Mouse (Mus musculus) erythroblast, embryonic 14.5 days (primary cell): Measurements from ENCODE around the gene Slc13a2. TPM values are rescaled to one million over a fixed set of nuclear protein-coding genes. Genes with fewer than 3 reads are reported as not detected.

Experiments
- H3K27me3 ChIP-seq: 2 replicates; pipeline ENCODE4 v1.6.1; 2012; ENCODE audit warnings: inconsistent platforms; ENCODE audit not compliant: control insufficient read depth
- H3K36me3 ChIP-seq: 2 replicates; pipeline ENCODE4 v1.6.1; 2012; ENCODE audit warnings: mild to moderate bottlenecking, inconsistent platforms; ENCODE audit not compliant: control insufficient read depth
- H3K4me1 ChIP-seq: 2 replicates; pipeline ENCODE4 v1.6.1; 2012; ENCODE audit warnings: inconsistent platforms; ENCODE audit not compliant: control insufficient read depth
- H3K4me3 ChIP-seq: replicated peaks from 2 replicates; pipeline ENCODE3; 2012; ENCODE audit warnings: moderate library complexity, mild to moderate bottlenecking, inconsistent platforms
- H3K9me3 ChIP-seq: 2 replicates; pipeline ENCODE4 v1.6.1; 2012; ENCODE audit warnings: low read length, inconsistent platforms, mixed read lengths; ENCODE audit not compliant: control insufficient read depth
- GATA1 ChIP-seq: IDR thresholded peaks from 2 replicates; pipeline ENCODE4 v1.6.1; 2012; ENCODE audit warnings: low read length, inconsistent platforms, mixed read lengths
- TAL1 ChIP-seq: IDR thresholded peaks from 3 replicates; pipeline ENCODE4 v1.6.1; 2012; ENCODE audit warnings: low read length, inconsistent platforms, mixed read lengths
- polyA plus RNA-seq: library from polyadenylated mRNA; stranded (reverse); fragments of >175 nt; gene quantifications from 2 replicates; pipeline ENCODE4 v1.2.3, GENCODE M21; 2012

Gene Slc13a2
- polyA plus RNA-seq, 1 experiment: not detected

DNA sequence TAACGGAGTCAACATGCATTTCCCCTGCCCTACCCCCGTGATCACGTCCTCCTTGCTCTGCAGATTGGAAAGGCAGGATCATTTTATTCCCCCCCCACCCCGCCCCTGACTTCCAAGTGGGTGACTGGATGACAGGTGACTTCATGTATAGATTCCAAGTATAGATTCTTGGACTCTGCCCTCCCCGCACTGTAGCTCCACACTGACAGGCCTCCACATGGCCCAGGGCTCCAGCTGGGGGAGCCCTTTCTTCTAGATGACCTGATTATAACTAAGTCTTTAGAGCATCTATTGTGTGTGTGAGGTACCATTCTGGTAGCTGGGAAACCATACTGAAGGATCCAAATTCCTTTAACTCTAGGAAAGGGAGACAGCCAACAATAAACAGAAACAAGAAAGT lies 40.7 kb upstream of the Slc13a2 start:
- Histone ChIP-seq H3K4me3 (no peak overlapping the region), H3K36me3 (no peaks in the 10 kb centered on the region), H3K9me3 (peaks cover 5% of the 10 kb centered on the region), H3K4me1 (peaks cover 34% of the 10 kb centered on the region), H3K27me3 (no peaks in the 10 kb centered on the region)
- no peak for TF ChIP-seq TAL1
- TF ChIP-seq GATA1: no peak

DNA sequence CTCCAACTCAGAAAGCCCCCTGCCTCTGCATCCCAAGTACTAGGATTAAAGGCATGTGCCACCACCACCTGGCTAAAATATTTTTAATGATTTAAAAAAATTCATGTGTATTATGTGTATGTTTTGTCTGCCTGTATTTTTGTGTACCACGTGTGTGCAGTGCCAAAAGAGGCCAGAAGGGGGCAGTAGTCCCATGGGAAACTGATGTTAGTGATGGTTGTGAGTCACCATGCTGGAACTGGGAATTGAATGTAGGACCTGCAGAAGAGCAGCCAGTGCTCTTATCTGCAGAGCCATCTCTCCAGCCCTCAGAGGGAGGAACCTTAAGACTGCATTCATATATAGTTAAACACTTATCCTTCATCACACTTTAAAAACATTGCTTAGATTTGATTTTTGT lies 39.9 kb upstream of the Slc13a2 start:
- Histone ChIP-seq H3K4me1 (peaks cover 34% of the 10 kb centered on the region), H3K9me3 (peaks cover 5% of the 10 kb centered on the region), H3K4me3 (no peak overlapping the region), H3K27me3 (no peaks in the 10 kb centered on the region), H3K36me3 (no peaks in the 10 kb centered on the region)
- TF ChIP-seq TAL1 (no peak), GATA1 (no peak)

- peaks cover 2% of the 10 kb centered on the region; the same call in 1 of the 2 replicates for H3K27me3 ChIP-seq
- no peaks in the 10 kb centered on the region for H3K36me3 ChIP-seq
- H3K4me1 ChIP-seq: peaks cover 8% of the 10 kb centered on the region
- TF ChIP-seq GATA1: no peak
- no peak for TF ChIP-seq TAL1
- H3K9me3 ChIP-seq: peaks cover 5% of the 10 kb centered on the region
- no peak overlapping the region for H3K4me3 ChIP-seq
Measured at GRCm38 (mm10) chr11:78458740-78459139, 36.7 kb upstream of the Slc13a2 start.

GRCm38 (mm10) chr11:78455308-78455707 lies 33.3 kb upstream of the Slc13a2 start:
- no peak overlapping the region for H3K4me3 ChIP-seq

DNA sequence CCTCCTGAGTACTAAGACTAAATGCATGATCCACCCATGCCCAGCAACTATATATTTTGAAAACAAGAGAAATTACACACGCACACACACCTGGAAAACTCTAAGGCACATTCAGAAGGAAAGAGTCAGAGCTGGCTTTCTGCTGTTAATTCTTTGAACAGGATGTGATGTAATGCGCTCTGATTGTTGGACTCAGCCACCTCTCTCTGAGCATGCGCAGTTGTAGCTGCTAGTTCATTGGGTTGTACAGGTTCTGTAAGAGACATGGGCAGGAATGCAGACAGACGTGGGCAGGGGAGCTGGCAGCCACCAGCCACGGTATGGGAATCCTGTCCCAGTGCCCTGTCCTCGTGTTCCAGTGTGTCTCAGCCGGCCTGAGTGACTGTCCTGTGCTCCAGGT lies 32.3 kb upstream of the Slc13a2 start:
- Histone ChIP-seq H3K36me3 (no peaks in the 10 kb centered on the region), H3K27me3 (peaks cover 2% of the 10 kb centered on the region; the same call in 1 of the 2 replicates), H3K9me3 (no peaks in the 10 kb centered on the region), H3K4me3 (no peak overlapping the region), H3K4me1 (no peaks in the 10 kb centered on the region)
- TF ChIP-seq GATA1 (no peak), TAL1 (no peak)

More at GRCm38 (mm10) chr11:78455308-78455707, 33.3 kb upstream of the Slc13a2 start:
- no peaks in the 10 kb centered on the region for H3K9me3 ChIP-seq
- H3K36me3 ChIP-seq: no peaks in the 10 kb centered on the region
- peaks cover 2% of the 10 kb centered on the region; the same call in 1 of the 2 replicates for H3K27me3 ChIP-seq
- TF ChIP-seq GATA1 (no peak), TAL1 (no peak)
- H3K4me1 ChIP-seq: no peaks in the 10 kb centered on the region

- no peak for TF ChIP-seq GATA1
- TF ChIP-seq TAL1: no peak
- Histone ChIP-seq H3K9me3 (no peaks in the 10 kb centered on the region), H3K36me3 (no peaks in the 10 kb centered on the region), H3K4me1 (no peaks in the 10 kb centered on the region), H3K27me3 (peaks cover 2% of the 10 kb centered on the region; the same call in 1 of the 2 replicates), H3K4me3 (no peak overlapping the region)
Measured at GRCm38 (mm10) chr11:78453675-78454074, 31.7 kb upstream of the Slc13a2 start.

DNA sequence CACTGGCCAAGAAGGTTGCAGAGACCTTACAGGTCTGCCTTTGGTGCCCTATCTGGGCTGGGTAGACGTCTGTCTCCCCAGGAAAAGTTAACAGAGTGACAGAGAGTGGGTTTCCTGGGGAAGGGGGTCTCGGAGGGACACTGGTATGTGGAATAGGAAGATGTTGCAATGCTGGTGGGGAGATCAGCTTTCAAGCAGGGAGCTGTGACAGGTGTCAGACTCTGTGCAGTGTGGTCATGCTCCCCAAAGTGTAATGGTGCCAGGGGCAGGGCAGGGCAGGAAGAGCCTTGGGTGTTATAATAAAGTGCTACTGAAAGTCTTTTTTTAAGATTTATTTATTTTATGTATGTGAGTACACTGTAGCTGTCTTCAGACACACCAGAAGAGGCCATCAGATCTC lies 28.3 kb upstream of the Slc13a2 start:
- no peak for TF ChIP-seq GATA1
- no peak for TF ChIP-seq TAL1
- Histone ChIP-seq H3K36me3 (no peaks in the 10 kb centered on the region), H3K27me3 (no peaks in the 10 kb centered on the region), H3K4me1 (no peaks in the 10 kb centered on the region), H3K9me3 (no peaks in the 10 kb centered on the region), H3K4me3 (no peak overlapping the region)

GRCm38 (mm10) chr11:78448242-78448641 lies 26.2 kb upstream of the Slc13a2 start:
- no peaks in the 10 kb centered on the region for H3K27me3 ChIP-seq
- TF ChIP-seq TAL1 (no peak), GATA1 (no peak)

GRCm38 (mm10) chr11:78447168-78447567 lies 25.2 kb upstream of the Slc13a2 start:
- no peak for TF ChIP-seq GATA1

More at GRCm38 (mm10) chr11:78448242-78448641, 26.2 kb upstream of the Slc13a2 start:
- H3K4me3 ChIP-seq: no peak overlapping the region
- H3K4me1 ChIP-seq: no peaks in the 10 kb centered on the region
- no peaks in the 10 kb centered on the region for H3K36me3 ChIP-seq
- H3K9me3 ChIP-seq: no peaks in the 10 kb centered on the region

GRCm38 (mm10) chr11:78443115-78443514 lies 21.1 kb upstream of the Slc13a2 start:
- TF ChIP-seq GATA1 (no peak), TAL1 (no peak)
- Histone ChIP-seq H3K9me3 (no peaks in the 10 kb centered on the region), H3K36me3 (no peaks in the 10 kb centered on the region), H3K4me1 (no peaks in the 10 kb centered on the region), H3K4me3 (no peak overlapping the region), H3K27me3 (no peaks in the 10 kb centered on the region)

More at GRCm38 (mm10) chr11:78447168-78447567, 25.2 kb upstream of the Slc13a2 start:
- no peaks in the 10 kb centered on the region for H3K36me3 ChIP-seq
- H3K9me3 ChIP-seq: no peaks in the 10 kb centered on the region
- no peak overlapping the region for H3K4me3 ChIP-seq
- H3K27me3 ChIP-seq: no peaks in the 10 kb centered on the region
- H3K4me1 ChIP-seq: no peaks in the 10 kb centered on the region
